Mouse (Mus musculus): ENCODE data around the gene Lmo1.

- TF ChIP-seq CTCF (conservative IDR thresholded peaks at IDR 0.05; ENCODE audit: insufficient read depth, insufficient read length, low read depth, low read length) = no peak
- no peak for TF ChIP-seq POLR2A (IDR thresholded peaks at IDR 0.05; ENCODE audit: low read depth, low read length)
Measured at GRCm38 (mm10) chr7:109196399-109197082, 21.5 kb upstream of the Lmo1 start.

Measured in kidney, adult 2 months (tissue).